Mouse (Mus musculus): ENCODE measurements around the gene Selp. TPM values are rescaled to one million over a fixed set of nuclear protein-coding genes. Genes with fewer than 3 reads are reported as not detected.

Gene Selp
- polyA plus RNA-seq, 1 experiment, result 1.6 TPM

DNA sequence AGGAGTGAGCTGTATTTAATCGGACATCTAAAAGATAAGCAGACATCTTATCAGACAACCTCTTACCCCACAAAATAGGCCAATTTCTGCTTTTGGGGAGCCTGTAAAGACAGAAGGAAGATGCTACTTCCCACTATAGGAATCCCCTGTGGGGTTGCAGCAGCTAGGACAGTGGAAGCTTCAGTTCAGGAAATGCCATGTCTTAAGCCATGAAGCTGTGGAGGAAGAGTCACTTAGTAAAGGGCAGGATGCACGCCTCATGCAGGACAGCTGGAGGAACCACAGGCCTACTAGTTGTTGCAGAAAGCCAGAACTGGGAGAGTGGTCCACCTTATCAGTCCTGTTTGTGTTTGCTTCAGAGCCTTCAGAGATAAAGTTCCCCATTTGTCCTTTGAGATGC, 55.4 kb downstream of the Selp start:
- no peaks in the 10 kb centered on the region for H3K27me3 ChIP-seq (ENCODE audit: control insufficient read depth, insufficient read depth, low read length)
- H3K36me3 ChIP-seq (ENCODE audit: control insufficient read depth, insufficient read depth, low read length), result no peaks in the 10 kb centered on the region
- no peaks in the 10 kb centered on the region for H3K4me1 ChIP-seq (ENCODE audit: control insufficient read depth, insufficient read depth, low read length)
- H3K4me3 ChIP-seq (ENCODE audit: control insufficient read depth, low read depth, low read length), result no peak overlapping the region
- H3K27ac ChIP-seq (ENCODE audit: control insufficient read depth, insufficient read depth, low read depth, low read length), result no peak overlapping the region
- no peak for TF ChIP-seq POLR2A (IDR thresholded peaks at IDR 0.05; ENCODE audit: control insufficient read depth, low read depth, low read length)
- no peak for TF ChIP-seq CTCF (IDR thresholded peaks at IDR 0.05; ENCODE audit: control insufficient read depth, insufficient read depth, insufficient replicate concordance, low read depth, low read length)

DNA sequence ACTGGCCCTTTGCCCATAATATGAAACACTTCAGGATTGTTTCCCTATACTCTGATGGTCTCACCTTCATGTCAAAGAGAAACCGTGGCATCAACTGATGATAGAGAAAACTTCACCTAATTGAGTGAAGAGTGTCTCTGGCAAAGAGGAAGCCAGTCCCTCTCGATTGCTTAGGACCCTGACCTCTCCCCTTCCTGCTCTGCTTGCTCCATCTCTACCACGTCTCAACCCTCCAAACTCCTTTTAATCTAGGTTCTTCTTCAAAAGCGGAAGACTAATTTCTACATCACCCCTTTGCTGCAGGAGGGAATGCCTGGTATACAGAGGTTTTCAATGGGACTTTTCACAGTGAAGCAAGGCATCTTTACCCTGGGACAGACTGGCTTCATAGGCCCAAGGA, 58.1 kb downstream of the Selp start:
- H3K4me3 ChIP-seq (ENCODE audit: control insufficient read depth, low read depth, low read length), result no peak overlapping the region
- H3K27ac ChIP-seq (ENCODE audit: control insufficient read depth, insufficient read depth, low read depth, low read length), result no peak overlapping the region
- TF ChIP-seq POLR2A (IDR thresholded peaks at IDR 0.05; ENCODE audit: control insufficient read depth, low read depth, low read length) (no peak), CTCF (IDR thresholded peaks at IDR 0.05; ENCODE audit: control insufficient read depth, insufficient read depth, insufficient replicate concordance, low read depth, low read length) (no peak)
- no peaks in the 10 kb centered on the region for H3K4me1 ChIP-seq (ENCODE audit: control insufficient read depth, insufficient read depth, low read length)
- no peaks in the 10 kb centered on the region for H3K36me3 ChIP-seq (ENCODE audit: control insufficient read depth, insufficient read depth, low read length)
- H3K27me3 ChIP-seq (ENCODE audit: control insufficient read depth, insufficient read depth, low read length), result no peaks in the 10 kb centered on the region

DNA sequence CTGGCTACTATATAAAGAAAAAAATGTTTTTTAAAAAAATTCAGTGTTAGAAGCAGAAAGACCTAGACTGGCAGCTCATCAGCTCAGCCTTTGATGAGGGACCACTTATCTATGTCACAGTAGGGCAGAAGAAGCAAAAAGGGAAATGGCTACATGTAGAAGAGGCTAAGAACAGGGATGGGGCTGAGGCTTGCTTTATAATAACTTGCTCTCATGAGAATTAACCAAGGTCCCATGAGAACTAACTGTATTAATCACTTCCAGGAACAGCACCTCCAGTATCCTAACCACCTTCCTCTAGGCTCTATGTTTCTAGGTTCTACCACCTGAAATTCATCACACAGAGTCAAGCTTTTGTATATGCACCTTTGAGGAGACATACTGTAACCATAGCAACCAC, 61.8 kb downstream of the Selp start:
- Histone ChIP-seq H3K27ac (ENCODE audit: control insufficient read depth, insufficient read depth, low read depth, low read length) (no peak overlapping the region), H3K4me3 (ENCODE audit: control insufficient read depth, low read depth, low read length) (no peak overlapping the region), H3K4me1 (ENCODE audit: control insufficient read depth, insufficient read depth, low read length) (no peaks in the 10 kb centered on the region), H3K27me3 (ENCODE audit: control insufficient read depth, insufficient read depth, low read length) (no peaks in the 10 kb centered on the region), H3K36me3 (ENCODE audit: control insufficient read depth, insufficient read depth, low read length) (no peaks in the 10 kb centered on the region)
- TF ChIP-seq CTCF (IDR thresholded peaks at IDR 0.05; ENCODE audit: control insufficient read depth, insufficient read depth, insufficient replicate concordance, low read depth, low read length) (no peak), POLR2A (IDR thresholded peaks at IDR 0.05; ENCODE audit: control insufficient read depth, low read depth, low read length) (no peak)

DNA sequence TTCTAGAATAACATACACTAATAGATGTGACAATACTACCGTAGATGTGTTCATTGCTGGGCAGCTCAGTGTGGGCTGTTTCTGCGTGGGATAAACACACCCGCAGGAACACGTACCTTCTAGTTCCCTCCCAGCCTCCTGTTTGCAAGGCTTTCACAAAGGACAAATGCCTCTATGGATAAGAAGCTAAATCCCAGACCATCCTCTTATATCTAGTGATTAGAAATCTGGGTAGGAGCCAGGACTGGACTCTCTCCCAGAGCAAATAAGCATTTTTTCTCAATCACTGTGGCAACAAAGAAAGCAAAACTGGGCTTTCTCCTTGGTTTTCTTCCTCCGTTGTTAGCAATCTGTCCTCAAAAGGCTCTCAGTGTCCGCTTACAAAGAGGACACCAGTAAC, 63.4 kb downstream of the Selp start:
- Histone ChIP-seq H3K4me1 (ENCODE audit: control insufficient read depth, insufficient read depth, low read length) (no peaks in the 10 kb centered on the region), H3K27ac (ENCODE audit: control insufficient read depth, insufficient read depth, low read depth, low read length) (no peak overlapping the region), H3K36me3 (ENCODE audit: control insufficient read depth, insufficient read depth, low read length) (no peaks in the 10 kb centered on the region), H3K27me3 (ENCODE audit: control insufficient read depth, insufficient read depth, low read length) (no peaks in the 10 kb centered on the region), H3K4me3 (ENCODE audit: control insufficient read depth, low read depth, low read length) (no peak overlapping the region)
- TF ChIP-seq CTCF (IDR thresholded peaks at IDR 0.05; ENCODE audit: control insufficient read depth, insufficient read depth, insufficient replicate concordance, low read depth, low read length) (no peak), POLR2A (IDR thresholded peaks at IDR 0.05; ENCODE audit: control insufficient read depth, low read depth, low read length) (no peak)

DNA sequence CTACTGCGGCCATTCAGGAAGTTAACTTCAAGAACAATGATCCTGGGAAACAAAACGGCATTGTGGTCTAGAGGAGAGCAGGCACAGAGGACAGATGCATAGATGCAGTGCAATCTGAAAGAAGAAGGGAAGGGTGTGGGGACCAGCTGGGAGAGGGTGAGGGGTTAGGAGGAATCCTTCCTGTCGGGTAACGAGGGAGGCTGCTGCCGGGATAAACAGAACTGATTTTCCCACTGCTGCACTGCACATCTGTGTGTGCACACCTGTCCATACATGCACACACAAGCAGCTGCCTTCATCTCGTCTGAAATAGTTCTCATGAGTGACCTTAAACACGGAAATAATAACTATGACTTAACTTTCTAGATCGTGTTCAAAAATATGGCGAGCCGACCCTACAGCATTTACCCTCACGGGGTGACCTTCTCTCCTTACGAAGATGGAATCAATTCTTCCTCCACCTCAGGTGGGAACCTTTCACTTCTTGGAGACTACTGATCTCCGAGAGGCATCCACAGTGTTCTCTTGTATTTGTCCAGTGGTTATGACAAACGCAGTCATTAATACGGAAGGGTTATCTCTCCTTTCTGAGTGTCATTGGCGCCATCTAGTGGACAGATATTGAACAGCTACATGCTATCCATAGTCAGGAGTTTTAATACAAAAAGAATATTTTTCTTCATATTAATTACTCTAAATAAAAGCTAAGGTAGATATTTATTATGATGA, 69.2 kb downstream of the Selp start:
- TF ChIP-seq CTCF (IDR thresholded peaks at IDR 0.05; ENCODE audit: control insufficient read depth, insufficient read depth, insufficient replicate concordance, low read depth, low read length) (peak; percentile 39; the same call in 1 of the 2 replicates), POLR2A (IDR thresholded peaks at IDR 0.05; ENCODE audit: control insufficient read depth, low read depth, low read length) (no peak)
- Histone ChIP-seq H3K27ac (ENCODE audit: control insufficient read depth, insufficient read depth, low read depth, low read length) (no peak overlapping the region), H3K4me3 (ENCODE audit: control insufficient read depth, low read depth, low read length) (peak overlapping the region; percentile 52; the same call in 1 of the 2 replicates), H3K27me3 (ENCODE audit: control insufficient read depth, insufficient read depth, low read length) (no peaks in the 10 kb centered on the region), H3K36me3 (ENCODE audit: control insufficient read depth, insufficient read depth, low read length) (no peaks in the 10 kb centered on the region), H3K4me1 (ENCODE audit: control insufficient read depth, insufficient read depth, low read length) (no peaks in the 10 kb centered on the region)

DNA sequence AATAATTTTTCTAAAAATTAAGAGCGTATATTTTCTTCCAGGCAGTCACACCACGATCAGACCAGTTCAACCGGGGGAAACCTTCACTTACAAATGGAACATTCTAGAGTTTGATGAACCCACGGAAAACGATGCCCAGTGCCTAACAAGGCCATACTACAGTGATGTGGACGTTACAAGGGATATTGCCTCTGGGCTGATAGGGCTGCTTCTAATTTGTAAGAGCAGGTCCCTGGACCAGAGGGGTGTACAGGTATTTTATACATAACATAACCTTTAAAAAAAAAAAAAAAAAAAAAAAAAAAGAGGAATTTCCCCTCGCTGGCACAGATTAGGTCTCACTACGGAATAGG, 69.8 kb downstream of the Selp start:
- no peaks in the 10 kb centered on the region for H3K27me3 ChIP-seq (ENCODE audit: control insufficient read depth, insufficient read depth, low read length)
- no peaks in the 10 kb centered on the region for H3K4me1 ChIP-seq (ENCODE audit: control insufficient read depth, insufficient read depth, low read length)
- H3K27ac ChIP-seq (ENCODE audit: control insufficient read depth, insufficient read depth, low read depth, low read length), result no peak overlapping the region
- H3K4me3 ChIP-seq (ENCODE audit: control insufficient read depth, low read depth, low read length), result no peak overlapping the region
- H3K36me3 ChIP-seq (ENCODE audit: control insufficient read depth, insufficient read depth, low read length), result no peaks in the 10 kb centered on the region
- TF ChIP-seq POLR2A (IDR thresholded peaks at IDR 0.05; ENCODE audit: control insufficient read depth, low read depth, low read length) (no peak), CTCF (IDR thresholded peaks at IDR 0.05; ENCODE audit: control insufficient read depth, insufficient read depth, insufficient replicate concordance, low read depth, low read length) (no peak)

DNA sequence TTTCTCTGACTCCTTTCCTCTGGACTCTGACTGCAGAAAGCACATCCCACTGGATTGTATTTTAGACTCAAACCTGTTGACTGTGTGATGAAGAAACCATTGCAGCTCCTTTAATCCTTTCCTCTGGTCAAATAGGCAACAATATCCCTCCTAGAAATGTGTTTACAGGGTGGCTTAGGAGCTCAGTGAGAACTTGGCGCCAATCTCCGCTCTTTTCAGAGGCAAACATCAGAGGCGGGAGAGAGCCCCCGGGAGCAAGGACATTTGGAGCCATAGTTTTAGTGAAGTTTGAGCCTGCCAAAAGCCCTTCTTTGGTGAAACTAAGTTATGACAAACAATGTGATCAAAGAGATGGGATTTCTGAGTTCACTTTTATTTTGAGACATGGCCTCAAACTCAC, 70.3 kb downstream of the Selp start:
- Histone ChIP-seq H3K27ac (ENCODE audit: control insufficient read depth, insufficient read depth, low read depth, low read length) (0 out of 2 replicates have a peak overlapping the region, but pooled peaks have one; percentile 7), H3K4me3 (ENCODE audit: control insufficient read depth, low read depth, low read length) (no peak overlapping the region), H3K27me3 (ENCODE audit: control insufficient read depth, insufficient read depth, low read length) (no peaks in the 10 kb centered on the region), H3K36me3 (ENCODE audit: control insufficient read depth, insufficient read depth, low read length) (no peaks in the 10 kb centered on the region), H3K4me1 (ENCODE audit: control insufficient read depth, insufficient read depth, low read length) (no peaks in the 10 kb centered on the region)
- TF ChIP-seq CTCF (IDR thresholded peaks at IDR 0.05; ENCODE audit: control insufficient read depth, insufficient read depth, insufficient replicate concordance, low read depth, low read length), result no peak
- TF ChIP-seq POLR2A (IDR thresholded peaks at IDR 0.05; ENCODE audit: control insufficient read depth, low read depth, low read length), result no peak

Data from testis, adult 2 months (tissue).